Mouse (Mus musculus): ENCODE measurements around the gene Phc1. TPM values are rescaled to one million over a fixed set of nuclear protein-coding genes. Genes with fewer than 3 reads are reported as not detected.

The Phc1 gene
- total and polyA plus RNA-seq, 3 experiments, result 4.6 to 35.9 TPM; not detected in 1

- no peaks in the 10 kb centered on the region for H3K9me3 ChIP-seq (replicated peaks; ENCODE audit: insufficient read depth, low read length)
- no peak overlapping the region for H3K9ac ChIP-seq (ENCODE audit: control insufficient read depth, low read depth, low read length, poor library complexity, severe bottlenecking)
- no peaks in the 10 kb centered on the region for H3K27me3 ChIP-seq (ENCODE audit: control insufficient read depth in 1 of 2, insufficient read depth in 2 of 2, low read length in 2 of 2)
- no peak overlapping the region for H3K4me3 ChIP-seq (ENCODE audit: control insufficient read depth in 1 of 2, insufficient read depth in 1 of 2, low read depth in 2 of 2, low read length in 2 of 2)
- no peak for TF ChIP-seq USF1 (IDR thresholded peaks at IDR 0.05; ENCODE audit: low read depth, low read length)
- TF ChIP-seq BHLHE40 (IDR thresholded peaks at IDR 0.05; ENCODE audit: borderline replicate concordance, low read depth, low read length), result no peak
- no peak for TF ChIP-seq TBP (IDR thresholded peaks at IDR 0.05; ENCODE audit: low read depth, low read length)
- no peak for TF ChIP-seq KAT2A (conservative IDR thresholded peaks at IDR 0.05; ENCODE audit: low read depth, low read length)
- no peak for TF ChIP-seq E2F4 (IDR thresholded peaks at IDR 0.05; ENCODE audit: borderline replicate concordance, low read depth, low read length)
- DNase-seq (ENCODE audit: low read depth, low spot score), result peak; percentile 17
- peaks cover 0 to 18% of the 10 kb centered on the region in 2 experiments; a peak in 2 of 4 replicates for H3K36me3 ChIP-seq (ENCODE audit: control insufficient read depth in 1 of 2, insufficient read depth in 2 of 2, low read length in 2 of 2)
- H3K4me1 ChIP-seq (ENCODE audit: control insufficient read depth in 1 of 2, insufficient read depth in 2 of 2, low read length in 2 of 2), result peaks cover 6 to 7% of the 10 kb centered on the region in 2 experiments; a peak in 3 of 4 replicates
- H3K27ac ChIP-seq (ENCODE audit: control insufficient read depth, low read depth, low read length), result no peak overlapping the region
- H3K79me2 ChIP-seq (ENCODE audit: control insufficient read depth, insufficient read depth, low read length, poor library complexity), result peaks cover 6% of the 10 kb centered on the region; the same call in 1 of the 2 replicates
Observed at GRCm38 (mm10) chr6:122337546-122337945, 2.8 kb downstream of the Phc1 start.

- Histone ChIP-seq H3K79me2 (ENCODE audit: control insufficient read depth, insufficient read depth, low read length, poor library complexity) (peaks cover 6% of the 10 kb centered on the region; the same call in 1 of the 2 replicates), H3K9me3 (replicated peaks; ENCODE audit: insufficient read depth, low read length) (no peaks in the 10 kb centered on the region), H3K27ac (ENCODE audit: control insufficient read depth, low read depth, low read length) (no peak overlapping the region), H3K4me3 (ENCODE audit: control insufficient read depth in 1 of 2, insufficient read depth in 1 of 2, low read depth in 2 of 2, low read length in 2 of 2) (no peak overlapping the region), H3K4me1 (ENCODE audit: control insufficient read depth in 1 of 2, insufficient read depth in 2 of 2, low read length in 2 of 2) (peaks cover 0 to 4% of the 10 kb centered on the region in 2 experiments; a peak in 1 of 4 replicates), H3K9ac (ENCODE audit: control insufficient read depth, low read depth, low read length, poor library complexity, severe bottlenecking) (no peak overlapping the region), H3K27me3 (ENCODE audit: control insufficient read depth in 1 of 2, insufficient read depth in 2 of 2, low read length in 2 of 2) (no peaks in the 10 kb centered on the region), H3K36me3 (ENCODE audit: control insufficient read depth in 1 of 2, insufficient read depth in 2 of 2, low read length in 2 of 2) (peaks cover 0 to 6% of the 10 kb centered on the region in 2 experiments; a peak in 2 of 4 replicates)
- TF ChIP-seq UBTF (IDR thresholded peaks at IDR 0.05; ENCODE audit: borderline replicate concordance, insufficient read depth, low read depth, low read length) (no peak), RCOR1 (IDR thresholded peaks at IDR 0.05; ENCODE audit: low read depth, low read length) (no peak), MAX (IDR thresholded peaks at IDR 0.05; ENCODE audit: low read length) (no peak), HCFC1 (IDR thresholded peaks at IDR 0.05; ENCODE audit: low read depth, low read length) (no peak), SIN3A (IDR thresholded peaks at IDR 0.05; ENCODE audit: low read length) (no peak), GATA1 (IDR thresholded peaks at IDR 0.05; ENCODE audit: low read depth, low read length) (no peak), ELF1 (IDR thresholded peaks at IDR 0.05; ENCODE audit: low read depth, low read length) (no peak), POLR2AphosphoS2 (IDR thresholded peaks at IDR 0.05; ENCODE audit: low read length) (no peak), USF1 (IDR thresholded peaks at IDR 0.05; ENCODE audit: low read depth, low read length) (no peak), TCF12 (IDR thresholded peaks at IDR 0.05; ENCODE audit: low read depth, low read length) (no peak), POLR2AphosphoS5 (IDR thresholded peaks at IDR 0.05; ENCODE audit: borderline replicate concordance, low read depth, low read length) (no peak), ZNF384 (IDR thresholded peaks at IDR 0.05; ENCODE audit: low read depth, low read length) (no peak), KAT2A (conservative IDR thresholded peaks at IDR 0.05; ENCODE audit: low read depth, low read length) (no peak), MAFK (IDR thresholded peaks at IDR 0.05; ENCODE audit: borderline replicate concordance, low read depth, low read length) (no peak), SMC3 (IDR thresholded peaks at IDR 0.05; ENCODE audit: low read depth, low read length) (no peak)
- DNase-seq (ENCODE audit: low read depth, low spot score), result no peak
Observed at GRCm38 (mm10) chr6:122334786-122335340, 5.5 kb downstream of the Phc1 start.
